Mouse (Mus musculus): Measurements from ENCODE around the gene Bptf.

- TF ChIP-seq POLR2A (IDR thresholded peaks at IDR 0.05; ENCODE audit: borderline replicate concordance, extremely low read depth, insufficient read depth, insufficient read length, poor library complexity, severe bottlenecking) (peak; percentile 81; the same call in 1 of the 2 replicates), CTCF (IDR thresholded peaks at IDR 0.05; ENCODE audit: borderline replicate concordance, extremely low read depth, insufficient read depth, insufficient read length) (no peak)
Measured at GRCm38 (mm10) chr11:106999151-106999948, 132.6 kb downstream of the Bptf start, which contains the start of gene Kpna2.

All from brain, embryonic 14.5 days (tissue).